Mouse (Mus musculus) embryonic facial prominence, embryonic 11.5 days (tissue): ENCODE results near the gene Arhgdia. TPM values are rescaled to one million over a fixed set of nuclear protein-coding genes. Genes with fewer than 3 reads are reported as not detected.
A peak's percentile ranks its signal among the peaks of the same experiment; 100 is the strongest.

Source experiments
- ATAC-seq: fragments of 200-750 bp; cut with Nextera tagmentation; replicated peaks from 2 replicates; pipeline ENCODE4 v1.8.0; 2017; ENCODE audit warnings: low read depth; ENCODE audit not compliant: insufficient number of reproducible peaks, low FRiP score, low TSS enrichment
- DNase-seq: peaks from one replicate; pipeline ENCODE4 v3.0.0-alpha.2; 2015; ENCODE audit warnings: low spot score
- H3K27ac ChIP-seq: fragments of 300-500 bp; sonication (generic); replicated peaks from 2 replicates; pipeline ENCODE4 v1.5.1; 2014; ENCODE audit warnings: mild to moderate bottlenecking, low read depth, low read length, control low read depth
- H3K27me3 ChIP-seq: fragments of 300-500 bp; sonication (generic); 2 replicates; pipeline ENCODE4 v1.6.1; 2014; ENCODE audit warnings: mild to moderate bottlenecking, low read length, moderate library complexity, mixed read lengths; ENCODE audit not compliant: control insufficient read depth, insufficient read depth
- H3K36me3 ChIP-seq: fragments of 300-500 bp; sonication (generic); replicated peaks from 2 replicates; pipeline ENCODE4 v1.6.1; 2014; ENCODE audit warnings: low read depth, mild to moderate bottlenecking, low read length, moderate library complexity, mixed read lengths; ENCODE audit not compliant: control insufficient read depth, insufficient read depth
- H3K4me1 ChIP-seq: fragments of 300-500 bp; sonication (generic); 2 replicates; pipeline ENCODE4 v1.6.1; 2014; ENCODE audit warnings: low read length, mixed read lengths; ENCODE audit not compliant: control insufficient read depth, insufficient read depth
- H3K4me2 ChIP-seq: fragments of 300-500 bp; sonication (generic); 2 replicates; pipeline ENCODE4 v1.6.1; 2014; ENCODE audit warnings: low read depth, mild to moderate bottlenecking, control low read depth, low read length, moderate library complexity
- H3K4me3 ChIP-seq: fragments of 300-500 bp; sonication (generic); 2 replicates; pipeline ENCODE4 v1.5.1; 2014; ENCODE audit warnings: low read depth, low read length, control low read depth
- H3K9ac ChIP-seq: fragments of 300-500 bp; sonication (generic); replicated peaks from 2 replicates; pipeline ENCODE4 v1.6.1; 2014; ENCODE audit warnings: mild to moderate bottlenecking, control low read depth, low read length
- H3K9me3 ChIP-seq: fragments of 300-500 bp; sonication (generic); replicated peaks from 2 replicates; pipeline ENCODE4 v1.6.1; 2016; ENCODE audit warnings: mild to moderate bottlenecking, low read length, inconsistent platforms, mixed read lengths; ENCODE audit not compliant: control insufficient read depth
- WGBS: fragments of 180-500 bp; shearing (Covaris S2); extraction: QIAGEN DNeasy Blood & Tissue Kit; methylation state at CpG from one replicate; pipeline ENCODE4 v1.1.7; 2014; 5-methylcytosine and 5-hydroxymethylcytosine counted together
- polyA plus RNA-seq: library from polyadenylated mRNA; unstranded; fragments of >200 nt; fragmentation: Nextera tagmentation; extraction: Ambion mirVana; gene quantifications from 2 replicates; pipeline ENCODE4 v1.2.1, GENCODE M21; 2014

Gene Arhgdia
- polyA plus RNA-seq, 1 experiment from 2014 or later = 511 TPM

DNA sequence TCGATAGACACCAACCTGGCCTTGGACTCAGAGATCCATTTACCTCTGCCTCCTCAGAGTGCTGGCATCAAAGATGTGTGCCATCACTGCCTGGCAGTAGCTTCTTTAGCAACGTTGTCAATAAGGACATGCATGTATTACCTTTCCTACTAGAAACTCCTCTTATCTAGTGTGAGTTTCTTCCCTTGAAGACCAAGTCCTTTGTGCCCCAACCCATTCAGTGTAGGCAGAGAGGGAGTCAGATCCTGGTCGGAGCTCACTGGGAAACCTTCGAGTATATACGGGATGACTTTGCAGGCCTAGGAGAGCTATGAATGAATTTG is 7.2 kb downstream of the Arhgdia start:
- Histone ChIP-seq H3K36me3 (peaks cover 25% of the 10 kb centered on the region), H3K9ac (peak overlapping the region; percentile 39), H3K27ac (no peak overlapping the region), H3K4me3 (peak overlapping the region; percentile 78; the same call in 1 of the 2 replicates), H3K4me2 (peak overlapping the region; percentile 88), H3K27me3 (no peaks in the 10 kb centered on the region), H3K4me1 (peaks cover 7% of the 10 kb centered on the region), H3K9me3 (no peaks in the 10 kb centered on the region)
- no peak for ATAC-seq
- 41% methylated on average over 5 of the region's 5 CpGs for WGBS
- DNase-seq = no peak

DNA sequence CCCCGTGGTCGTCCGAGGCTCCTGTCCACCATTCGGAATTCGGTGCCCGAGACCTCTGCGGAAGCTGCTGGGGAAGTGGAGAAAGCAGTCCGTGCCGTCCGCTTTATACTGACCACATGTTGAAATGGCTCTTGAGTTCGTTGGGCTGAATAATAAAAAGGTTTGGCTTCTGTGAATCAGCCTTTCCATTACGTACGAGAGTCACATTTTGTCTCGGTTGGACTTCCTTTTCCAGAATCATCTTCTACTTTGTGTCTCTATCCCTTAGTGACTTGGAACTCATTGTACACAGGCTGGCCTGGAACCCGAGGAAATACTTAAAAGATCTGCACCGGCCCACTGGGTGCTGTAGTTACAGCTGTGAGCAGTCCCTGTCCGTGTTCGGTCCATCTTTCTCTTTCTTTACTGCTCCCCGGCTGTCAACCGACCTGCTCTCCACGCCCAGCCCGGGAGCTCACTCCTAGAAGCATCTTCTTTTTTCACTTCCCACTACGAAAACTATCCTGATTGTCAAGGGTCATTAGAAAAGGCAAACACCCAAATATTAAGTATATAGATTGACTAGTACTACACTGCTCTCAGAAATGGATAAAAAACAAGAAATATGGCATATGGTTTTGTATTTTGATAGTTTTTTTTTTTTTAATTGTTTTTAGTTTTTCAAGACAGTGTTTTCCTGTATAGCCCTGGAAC is 7.7 kb downstream of the Arhgdia start:
- no peaks in the 10 kb centered on the region for H3K27me3 ChIP-seq
- H3K9me3 ChIP-seq = no peaks in the 10 kb centered on the region
- H3K4me2 ChIP-seq = peak overlapping the region; percentile 88
- peak; percentile 19 for DNase-seq
- WGBS = under 1% methylated on average over 23 of the region's 23 CpGs
- peak overlapping the region; percentile 88 for H3K27ac ChIP-seq
- H3K4me1 ChIP-seq = peaks cover 3% of the 10 kb centered on the region
- peak overlapping the region; percentile 85 for H3K9ac ChIP-seq
- peaks cover 20% of the 10 kb centered on the region for H3K36me3 ChIP-seq
- H3K4me3 ChIP-seq = peak overlapping the region; percentile 78
- ATAC-seq = no peak

DNA sequence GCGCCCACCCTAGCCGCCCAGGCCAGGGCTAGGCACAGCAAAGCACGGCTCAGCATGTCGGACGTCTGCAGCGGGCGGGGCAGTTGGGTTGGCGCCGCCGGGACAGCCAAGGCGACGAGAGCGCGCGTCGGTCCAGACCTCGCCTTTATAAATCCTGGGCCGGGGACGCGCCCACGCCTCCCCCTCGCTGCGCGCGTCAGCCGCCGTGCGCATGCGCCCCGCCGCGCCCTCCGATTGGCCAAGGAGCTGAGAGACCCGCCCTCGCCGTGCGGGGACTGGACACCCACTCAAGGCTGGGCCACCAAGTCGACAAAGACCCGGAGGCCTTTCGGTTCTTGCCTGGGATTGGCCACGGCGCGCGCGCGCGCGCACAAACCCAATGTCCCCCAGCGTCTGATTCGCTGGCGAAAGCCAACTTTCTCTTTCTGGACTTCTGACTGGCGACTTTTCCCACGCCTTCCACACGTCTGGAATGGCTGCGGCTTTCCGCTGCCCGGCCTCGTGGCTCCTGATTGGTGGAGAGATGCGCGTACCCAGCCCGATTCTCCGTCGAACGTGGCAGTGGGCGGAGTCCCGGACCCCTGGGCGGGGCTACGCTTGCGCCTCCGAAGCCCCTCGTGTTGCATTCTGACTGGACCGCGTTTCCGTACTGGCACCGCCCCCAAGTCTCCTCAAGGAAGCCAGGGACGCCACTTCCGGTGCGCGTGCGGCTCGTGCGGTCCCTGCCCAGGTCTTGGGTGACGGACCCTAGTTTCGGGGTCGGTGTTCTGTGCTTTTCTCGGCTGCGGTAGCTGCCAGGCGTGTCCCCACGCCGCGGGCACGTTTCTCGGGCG is 8.5 kb downstream of the Arhgdia start, which contains the start of gene P4hb:
Gene P4hb, minus strand, starts transcription at position 502 of the 833 bp plus-strand sequence.
- Histone ChIP-seq H3K4me2 (peak within 1 kb of the TSS; percentile 88), H3K4me1 (peaks cover 3% of the 10 kb centered on the region), H3K27ac (peak within 1 kb of the TSS; percentile 88), H3K4me3 (peak within 1 kb of the TSS; percentile 78), H3K36me3 (peaks cover 18% of the 10 kb centered on the region), H3K9me3 (no peaks in the 10 kb centered on the region), H3K27me3 (no peaks in the 10 kb centered on the region), H3K9ac (peak within 1 kb of the TSS; percentile 85)
- WGBS = under 1% methylated on average over 93 of the region's 94 CpGs
- ATAC-seq (peak; percentile 94), DNase-seq (peak; percentile 100)

DNA sequence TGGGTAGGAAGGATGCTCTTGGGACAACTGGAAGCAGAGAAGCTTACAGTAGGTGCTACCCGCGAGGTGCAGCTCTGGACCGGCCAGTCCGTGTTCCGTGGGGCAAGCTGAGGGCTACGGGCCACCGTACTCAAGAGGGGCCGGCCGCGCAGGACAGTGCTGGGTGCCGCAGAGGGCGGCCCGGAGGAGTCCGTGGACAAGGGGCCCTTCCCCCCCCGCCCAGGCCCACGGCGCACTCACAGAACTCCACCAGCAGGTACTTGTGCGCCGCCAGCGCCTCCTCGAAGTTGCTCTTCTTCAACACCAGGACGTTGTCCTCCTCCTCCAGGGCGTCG is 9.0 kb downstream of the Arhgdia start:
- DNase-seq (no peak), ATAC-seq (peak; percentile 44; the same call in 1 of the 2 replicates)
- Histone ChIP-seq H3K9me3 (no peaks in the 10 kb centered on the region), H3K27me3 (no peaks in the 10 kb centered on the region), H3K27ac (peak overlapping the region; percentile 88; the same call in 1 of the 2 replicates), H3K36me3 (peaks cover 19% of the 10 kb centered on the region), H3K9ac (peak overlapping the region; percentile 84), H3K4me1 (peaks cover 3% of the 10 kb centered on the region), H3K4me2 (peak overlapping the region; percentile 81), H3K4me3 (peak overlapping the region; percentile 78)
- WGBS = under 1% methylated on average over 23 of the region's 24 CpGs

DNA sequence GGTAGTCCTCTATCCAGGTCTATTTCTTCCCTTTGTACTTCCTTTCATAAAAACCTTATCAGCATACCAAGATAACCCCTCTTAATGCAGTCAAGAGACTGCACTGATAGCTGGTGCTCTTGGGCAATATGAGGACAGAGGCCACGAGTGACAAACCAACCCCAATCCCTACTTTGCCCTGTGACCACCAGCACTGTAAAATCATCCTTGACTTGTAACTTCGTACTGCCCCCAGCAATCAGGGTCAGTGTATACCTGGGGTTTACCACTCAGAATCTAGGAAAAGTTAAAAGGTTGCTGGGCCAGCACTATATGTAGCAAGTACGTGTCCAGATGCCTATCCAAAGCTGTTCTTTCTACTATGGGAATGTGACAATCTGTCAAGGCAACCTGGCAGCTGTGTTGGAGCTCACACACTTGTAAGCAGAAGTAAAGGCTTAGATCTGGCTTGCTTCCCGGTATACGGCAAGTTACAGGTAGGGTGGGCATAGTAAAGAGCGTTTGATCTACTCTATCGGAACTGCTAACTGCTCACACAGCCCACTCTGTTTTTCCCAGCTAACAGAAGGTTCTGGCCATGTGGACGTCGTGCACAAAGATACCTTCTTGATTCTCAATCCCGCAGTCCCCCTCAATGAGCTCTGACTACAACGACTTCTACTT is 9.5 kb downstream of the Arhgdia start:
- peaks cover 19% of the 10 kb centered on the region for H3K36me3 ChIP-seq
- no peak for DNase-seq

DNA sequence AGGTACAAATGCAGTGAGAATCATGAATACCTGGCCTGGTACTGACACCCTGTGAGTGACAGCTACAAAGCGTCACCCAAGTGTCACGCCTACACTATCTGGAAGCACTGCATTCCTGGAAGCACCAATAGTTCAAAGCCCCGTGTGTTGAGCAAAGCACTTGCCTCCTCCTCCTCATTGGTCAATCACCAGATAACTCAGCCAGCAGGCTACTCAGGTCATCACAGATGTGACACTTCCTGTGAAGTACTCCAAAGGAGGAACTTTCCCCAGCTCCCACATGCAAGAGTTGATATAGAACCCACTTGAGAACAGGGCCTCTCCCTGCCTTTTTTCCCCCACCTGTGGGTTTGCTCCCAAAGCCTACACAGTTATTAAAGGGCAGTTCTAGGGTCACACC is 10.3 kb downstream of the Arhgdia start:
- Histone ChIP-seq H3K4me3 (peak overlapping the region; percentile 78), H3K27ac (no peak overlapping the region), H3K9ac (peak overlapping the region; percentile 84), H3K36me3 (peaks cover 23% of the 10 kb centered on the region), H3K27me3 (no peaks in the 10 kb centered on the region), H3K4me1 (peaks cover 3% of the 10 kb centered on the region), H3K4me2 (peak overlapping the region; percentile 81), H3K9me3 (no peaks in the 10 kb centered on the region)
- ATAC-seq = no peak
- no peak for DNase-seq
- WGBS = 90% methylated on average over 3 of the region's 3 CpGs

More for the DNA sequence above, 9.5 kb downstream of the Arhgdia start:
- Histone ChIP-seq H3K4me3 (peak overlapping the region; percentile 78), H3K9me3 (no peaks in the 10 kb centered on the region), H3K27me3 (no peaks in the 10 kb centered on the region), H3K9ac (peak overlapping the region; percentile 84), H3K4me2 (peak overlapping the region; percentile 81), H3K4me1 (peaks cover 3% of the 10 kb centered on the region), H3K27ac (0 out of 2 replicates have a peak overlapping the region, but pooled peaks have one; percentile 88)
- 17% methylated on average over 11 of the region's 11 CpGs for WGBS
- ATAC-seq = no peak

DNA sequence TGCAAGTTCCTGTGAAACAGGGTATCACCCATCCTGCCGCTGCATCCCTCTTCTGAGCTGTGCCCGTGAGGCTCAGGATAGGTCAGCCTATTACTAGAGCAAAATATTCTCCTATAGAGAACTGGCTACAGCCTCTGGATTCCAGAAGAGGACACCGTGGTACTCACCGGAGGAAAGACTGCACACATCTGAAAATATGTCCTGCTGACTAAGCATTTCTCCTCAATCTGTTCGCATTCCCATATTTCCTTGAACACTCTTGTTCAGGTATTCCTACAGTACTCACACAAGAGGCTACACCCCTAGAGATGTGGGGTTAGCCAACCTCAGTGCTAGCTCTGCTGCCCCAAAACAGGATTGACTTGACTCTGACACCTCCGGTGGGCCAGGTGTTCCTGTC is 13.1 kb downstream of the Arhgdia start:
- Histone ChIP-seq H3K36me3 (peaks cover 37% of the 10 kb centered on the region), H3K4me1 (peaks cover 3% of the 10 kb centered on the region), H3K27ac (no peak overlapping the region), H3K4me2 (no peak overlapping the region), H3K27me3 (no peaks in the 10 kb centered on the region), H3K9me3 (no peaks in the 10 kb centered on the region), H3K9ac (no peak overlapping the region), H3K4me3 (no peak overlapping the region)
- WGBS = 94% methylated on average over 6 of the region's 6 CpGs
- ATAC-seq (no peak), DNase-seq (no peak)
